Mouse (Mus musculus) cerebellum, adult 2 months (tissue): ENCODE data around the gene H3f3b. TPM values are rescaled to one million over a fixed set of nuclear protein-coding genes. Genes with fewer than 3 reads are reported as not detected.

Experiments
- DNase-seq, 2 experiments: peaks; one replicate each; pipeline ENCODE4 v3.0.0; 2021
- H3K27ac ChIP-seq: fragments of 200-500 bp; 2 replicates; pipeline ENCODE4 v1.5.1; 2012; ENCODE audit warnings: low read length, control low read depth, inconsistent platforms; ENCODE audit not compliant: insufficient read depth
- H3K27me3 ChIP-seq: fragments of 200-500 bp; 2 replicates; pipeline ENCODE4 v1.6.1; 2012; ENCODE audit warnings: inconsistent platforms, mild to moderate bottlenecking, low read length, moderate library complexity; ENCODE audit not compliant: control insufficient read depth, insufficient read depth
- H3K4me1 ChIP-seq: fragments of 200-500 bp; 2 replicates; pipeline ENCODE4 v1.6.1; 2011; ENCODE audit warnings: low read length; ENCODE audit not compliant: control insufficient read depth, insufficient read depth
- H3K4me3 ChIP-seq: fragments of 200-500 bp; replicated peaks from 2 replicates; pipeline ENCODE3; 2011; ENCODE audit warnings: mild to moderate bottlenecking, low read depth, low read length, control low read depth; ENCODE audit not compliant: insufficient read depth
- CTCF ChIP-seq: fragments of 200-500 bp; IDR thresholded peaks from 2 replicates; pipeline ENCODE4 v1.5.1; 2011; ENCODE audit warnings: low read depth, mild to moderate bottlenecking, control low read depth, low read length, moderate library complexity, borderline replicate concordance; ENCODE audit not compliant: insufficient read depth
- POLR2A ChIP-seq: fragments of 200-500 bp; IDR thresholded peaks from 2 replicates; pipeline ENCODE4 v1.6.1; 2011; ENCODE audit warnings: low read length, control low read depth, borderline replicate concordance; ENCODE audit not compliant: insufficient read depth
- WGBS: fragments of 180-500 bp; shearing (Covaris S2); methylation state at CpG from one replicate; pipeline ENCODE4 v1.1.7; 2018; 5-methylcytosine and 5-hydroxymethylcytosine counted together
- polyA plus RNA-seq: library from polyadenylated mRNA; depleted of rRNA; stranded (reverse); fragments of >200 nt; gene quantifications from 2 replicates; pipeline ENCODE4 v1.2.3, GENCODE M21; 2012

The H3f3b gene
- polyA plus RNA-seq, 1 experiment, result 456 TPM

DNA sequence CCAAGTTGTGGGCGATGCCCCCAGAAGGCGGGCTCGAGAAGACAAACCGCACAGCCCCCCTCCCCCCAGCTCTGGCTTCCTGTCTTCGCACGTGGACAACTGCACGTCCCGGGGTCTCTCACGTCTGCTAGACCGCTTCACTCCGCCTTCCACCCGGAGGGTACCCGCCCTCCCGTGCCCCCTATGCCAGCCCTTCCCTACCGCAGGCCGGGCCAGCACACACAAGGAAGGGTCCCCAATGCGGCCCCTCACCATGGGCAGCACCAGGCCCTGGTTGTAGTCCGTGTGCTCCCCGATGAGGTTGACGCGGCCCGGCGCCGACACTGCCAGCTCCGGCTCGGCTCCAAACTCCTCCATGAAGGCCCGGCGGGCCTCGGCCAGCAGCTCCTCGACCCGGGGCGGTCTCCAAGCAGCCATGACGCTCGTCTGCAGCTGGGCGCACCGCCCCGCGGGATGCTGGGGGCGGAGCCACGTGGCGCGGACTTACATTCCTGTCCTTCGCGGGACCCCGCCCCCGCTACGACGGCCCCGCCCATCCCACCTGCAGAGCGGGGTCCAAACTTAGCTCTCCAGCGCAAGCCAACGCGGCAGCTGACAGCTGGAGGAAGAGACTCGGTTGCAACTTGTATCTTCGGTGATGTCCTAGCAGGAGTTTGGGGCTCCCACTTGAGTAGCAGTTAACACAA, 15.4 kb downstream of the H3f3b start, which contains the start of gene Galk1:
Gene Galk1, minus strand, starts transcription at position 458 of the 686 bp plus-strand sequence.
- TF ChIP-seq POLR2A, result no peak
- H3K4me3 ChIP-seq, result peak within 1 kb of the TSS; percentile 33
- no peak within 1 kb of the TSS for H3K27ac ChIP-seq
- H3K4me1 ChIP-seq, result peaks cover 37% of the 10 kb centered on the region
- 9% methylated on average over 55 of the region's 55 CpGs for WGBS
- DNase-seq, result peak; percentile 72 to 73
- H3K27me3 ChIP-seq, result no peaks in the 10 kb centered on the region

- TF ChIP-seq POLR2A, result no peak
- no peak for TF ChIP-seq CTCF
- Histone ChIP-seq H3K4me1 (peaks cover 37% of the 10 kb centered on the region), H3K27me3 (no peaks in the 10 kb centered on the region), H3K4me3 (no peak overlapping the region), H3K27ac (no peak overlapping the region)
- WGBS, result 80% methylated on average over 14 of the region's 14 CpGs
- DNase-seq, result no peak
Observed at GRCm38 (mm10) chr11:116011529-116012261, 16.1 kb downstream of the H3f3b start.

- Histone ChIP-seq H3K4me1 (peaks cover 37% of the 10 kb centered on the region), H3K4me3 (no peak overlapping the region), H3K27me3 (no peaks in the 10 kb centered on the region), H3K27ac (0 out of 2 replicates have a peak overlapping the region, but pooled peaks have one; percentile 6)
- 68% methylated on average over 5 of the region's 5 CpGs for WGBS
- no peak for TF ChIP-seq CTCF
- no peak for TF ChIP-seq POLR2A
- no peak for DNase-seq
Observed at GRCm38 (mm10) chr11:116010948-116011347, 16.8 kb downstream of the H3f3b start.

DNA sequence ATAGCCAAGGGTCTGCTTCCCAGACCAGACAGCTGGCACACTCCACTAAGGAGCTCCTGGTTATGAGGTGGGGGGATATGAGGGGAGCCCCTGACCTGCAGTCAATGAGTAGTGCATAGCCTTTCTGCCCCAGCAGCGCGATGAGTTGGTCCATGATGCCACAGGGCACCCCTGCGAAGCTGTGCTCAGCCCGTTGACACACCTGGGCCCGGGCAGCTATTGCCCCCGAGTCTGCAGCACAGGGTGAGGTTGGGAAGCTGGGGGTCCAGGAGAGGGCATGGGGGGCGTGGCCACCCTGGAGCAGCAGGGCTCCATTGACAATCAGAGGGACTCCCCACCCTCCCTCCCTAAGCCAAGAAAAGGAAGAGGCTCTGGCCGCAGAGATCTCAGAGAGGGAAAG, 17.6 kb downstream of the H3f3b start:
- Histone ChIP-seq H3K4me1 (peaks cover 41% of the 10 kb centered on the region), H3K27ac (peak overlapping the region; percentile 60), H3K4me3 (no peak overlapping the region), H3K27me3 (no peaks in the 10 kb centered on the region)
- TF ChIP-seq POLR2A, result no peak
- no peak for TF ChIP-seq CTCF
- no peak for DNase-seq
- WGBS, result 30% methylated on average over 8 of the region's 8 CpGs

DNA sequence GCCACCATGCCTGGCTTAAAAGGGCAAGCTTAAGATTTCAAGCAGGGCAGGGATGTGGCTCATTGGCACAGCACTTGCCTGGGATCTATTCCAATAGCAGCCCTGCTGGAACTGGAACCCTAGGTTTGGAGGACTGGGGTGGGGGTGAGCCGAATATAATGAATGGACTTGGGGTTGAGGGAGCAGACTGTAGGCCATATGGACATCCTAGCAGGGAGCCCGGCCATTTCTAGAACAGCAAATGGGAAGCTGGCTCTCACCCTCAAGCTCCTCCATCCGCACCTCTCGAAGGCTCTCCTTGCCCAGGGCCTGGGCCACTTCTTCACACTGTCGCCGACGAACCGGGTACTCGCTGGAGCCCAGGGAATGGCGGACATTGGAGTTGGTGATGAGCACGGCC, 18.1 kb downstream of the H3f3b start:
- TF ChIP-seq CTCF (no peak), POLR2A (peak; percentile 47; the same call in 1 of the 2 replicates)
- Histone ChIP-seq H3K27ac (peak overlapping the region; percentile 60), H3K4me1 (peaks cover 40% of the 10 kb centered on the region), H3K27me3 (no peaks in the 10 kb centered on the region), H3K4me3 (peak overlapping the region; percentile 8)
- DNase-seq, result peak; percentile 94 to 98
- WGBS, result 9% methylated on average over 11 of the region's 11 CpGs

DNA sequence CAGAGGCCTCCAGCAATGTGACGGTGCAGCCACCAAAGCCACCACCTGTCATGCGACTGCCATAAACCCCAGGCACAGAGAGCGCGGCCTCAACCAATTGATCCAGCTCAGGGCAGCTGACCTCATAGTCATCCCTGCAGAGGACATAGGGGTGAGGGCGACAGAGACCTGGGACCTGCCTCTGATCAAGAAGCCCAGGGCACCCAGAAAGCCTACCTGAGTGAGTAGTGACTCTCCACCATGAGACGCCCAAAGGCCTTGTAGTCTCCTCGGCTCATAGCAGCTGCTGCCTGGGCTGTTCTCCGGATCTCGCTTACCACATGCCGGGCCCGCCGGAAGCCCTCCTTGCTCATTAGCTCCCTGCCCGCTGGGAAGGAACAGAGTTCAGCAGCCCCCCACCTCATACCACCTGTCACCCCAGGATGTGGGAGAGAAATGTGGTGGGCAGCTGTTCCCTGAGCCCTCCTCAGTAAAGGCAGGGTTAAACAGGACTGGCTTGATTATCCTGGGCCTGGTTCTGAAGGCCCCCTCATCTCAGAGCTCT, 18.9 kb downstream of the H3f3b start:
- no peak for TF ChIP-seq CTCF
- TF ChIP-seq POLR2A, result no peak
- peak overlapping the region; percentile 48 for H3K27ac ChIP-seq
- WGBS, result 65% methylated on average over 13 of the region's 13 CpGs

GRCm38 (mm10) chr11:116008411-116008810, 19.4 kb downstream of the H3f3b start:
- no peaks in the 10 kb centered on the region for H3K27me3 ChIP-seq
- H3K27ac ChIP-seq, result no peak overlapping the region
- no peak for DNase-seq
- 93% methylated on average over 11 of the region's 11 CpGs for WGBS
- TF ChIP-seq CTCF (no peak), POLR2A (no peak)
- H3K4me3 ChIP-seq, result no peak overlapping the region
- peaks cover 40% of the 10 kb centered on the region for H3K4me1 ChIP-seq

More for the DNA sequence above, 18.9 kb downstream of the H3f3b start:
- no peaks in the 10 kb centered on the region for H3K27me3 ChIP-seq
- no peak overlapping the region for H3K4me3 ChIP-seq
- peak in 1 of 2 experiments; percentile 43 for DNase-seq
- H3K4me1 ChIP-seq, result peaks cover 40% of the 10 kb centered on the region
